Mouse (Mus musculus): ENCODE measurements around the gene Ntrk2.

GRCm38 (mm10) chr13:58807629-58808363 is 1.4 kb downstream of the Ntrk2 start:
- TF ChIP-seq CTCF (IDR thresholded peaks at IDR 0.05; ENCODE audit: insufficient read depth, low read length) (no peak), POLR2A (IDR thresholded peaks at IDR 0.05; ENCODE audit: borderline replicate concordance, extremely low read depth, low read depth, low read length) (no peak)

Data from lung, adult 2 months (tissue).